Comparison of ENCODE assay signal across 15 mouse cellular contexts in the genomic region with DNA sequence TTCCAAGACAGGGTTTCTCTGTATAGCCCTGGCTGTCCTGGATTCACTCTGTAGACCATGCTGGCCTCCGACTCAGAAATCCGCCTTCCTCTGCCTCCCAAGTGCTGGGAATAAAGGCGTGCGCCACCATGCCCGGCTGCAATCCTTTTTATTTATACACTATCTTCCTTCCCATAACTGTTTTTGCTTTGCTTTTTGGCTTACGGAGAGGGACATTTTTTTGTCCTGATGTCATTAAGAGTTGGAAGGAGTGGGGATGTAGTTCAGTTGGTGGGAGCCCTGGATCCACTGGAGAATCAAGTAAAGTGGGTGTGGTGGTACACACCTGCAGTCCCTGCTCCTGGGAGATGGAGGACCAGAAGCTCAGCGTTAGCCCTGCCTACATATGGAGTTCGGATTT. TPM values are rescaled to one million over a fixed set of nuclear protein-coding genes. Genes with fewer than 3 reads are reported as not detected.
DNase-seq lines count a peak whose midpoint lies in the region; ATAC-seq and TF ChIP-seq lines count a peak whose summit lies in the region.
"Had no signal": no experiment of that assay in that cellular context is flagged by ENCODE, and none has a peak within 500 bp of the region (broad histone marks: within the 10 kb centered on the region; RNA-seq: fewer than 3 reads in every experiment).

No protein-coding gene starts in this region.

- peak; percentile 23 for DNase-seq in gastrocnemius, adult 2 months
- DNase-seq in gastrocnemius, postnatal 4 days (ENCODE audit: low spot score in 2 of 2) = no peak
- no peak for DNase-seq in liver, adult 2 months (ENCODE audit: extremely low read depth, low read depth, low spot score)
- no peak for DNase-seq in liver, embryonic 11.5 days (ENCODE audit: low spot score)
- DNase-seq in limb, embryonic 10.5 days (ENCODE audit: low spot score) = no peak
- DNase-seq: cerebellum, postnatal 10 days; layer of hippocampus, adult 9-11 months; thymus, postnatal 14 days had no signal

- H3K9me3 ChIP-seq in liver, embryonic 11.5 days (ENCODE audit: control insufficient read depth, low read length) = no peaks in the 10 kb centered on the region
- H3K9me3 ChIP-seq in limb, embryonic 10.5 days (replicated peaks) = no peaks in the 10 kb centered on the region
- no peaks in the 10 kb centered on the region; the same call in 1 of the 2 replicates for H3K9me3 ChIP-seq in midbrain, embryonic 16.5 days (replicated peaks; ENCODE audit: control insufficient read depth, low read length, poor library complexity, severe bottlenecking)
- H3K9me3 ChIP-seq: embryonic facial prominence, embryonic 12.5 days had no signal

- peaks cover 30% of the 10 kb centered on the region; the same call in 1 of the 2 replicates for H3K79me2 ChIP-seq in liver, adult 2 months (ENCODE audit: control insufficient read depth, insufficient read depth, low read length)

- H3K36me3 ChIP-seq in liver, adult 2 months (ENCODE audit: control insufficient read depth, insufficient read depth, low read length) = no peaks in the 10 kb centered on the region
- H3K36me3 ChIP-seq in liver, embryonic 11.5 days (ENCODE audit: control insufficient read depth, insufficient read depth, low read length) = no peaks in the 10 kb centered on the region
- H3K36me3 ChIP-seq in limb, embryonic 10.5 days = peaks cover 17% of the 10 kb centered on the region
- no peaks in the 10 kb centered on the region for H3K36me3 ChIP-seq in midbrain, embryonic 16.5 days (ENCODE audit: control insufficient read depth, insufficient read depth, low read length)
- H3K36me3 ChIP-seq: embryonic facial prominence, embryonic 12.5 days; midbrain, embryonic 15.5 days had no signal

- no peak for ATAC-seq in liver, embryonic 11.5 days (replicated peaks; ENCODE audit: low FRiP score)
- no peak for ATAC-seq in erythroid progenitor cell, adult 5-6 weeks (replicated peaks; ENCODE audit: low FRiP score, poor library complexity, severe bottlenecking)
- ATAC-seq in midbrain, embryonic 16.5 days = no peak
- ATAC-seq: activated CD4-positive, CD25-positive, alpha-beta regulatory T cell, adult 4 months; intestine, embryonic 16.5 days; midbrain, embryonic 15.5 days had no signal

- no peak overlapping the region for H3K4me2 ChIP-seq in liver, embryonic 11.5 days
- no peak overlapping the region for H3K4me2 ChIP-seq in midbrain, embryonic 16.5 days (ENCODE audit: low read length)
- H3K4me2 ChIP-seq: embryonic facial prominence, embryonic 12.5 days; midbrain, embryonic 15.5 days had no signal

- peak overlapping the region; percentile 92 for H3K27ac ChIP-seq in gastrocnemius, adult 2 months
- H3K27ac ChIP-seq in liver, adult 2 months (replicated peaks; ENCODE audit: insufficient read depth, low read depth, low read length) = peak overlapping the region; percentile 79; the same call in 1 of the 2 replicates
- H3K27ac ChIP-seq in liver, embryonic 11.5 days (ENCODE audit: low read depth, low read length) = no peak overlapping the region
- peak overlapping the region; percentile 83 for H3K27ac ChIP-seq in brown adipose tissue, adult 24 weeks (replicated peaks; ENCODE audit: low read depth, low read length)
- H3K27ac ChIP-seq in limb, embryonic 10.5 days = peak overlapping the region; percentile 16; the same call in 1 of the 2 replicates
- no peak overlapping the region for H3K27ac ChIP-seq in midbrain, embryonic 16.5 days (ENCODE audit: low read length)
- H3K27ac ChIP-seq: midbrain, embryonic 15.5 days had no signal

- TF ChIP-seq POLR2A in liver, adult 2 months (IDR thresholded peaks at IDR 0.05; ENCODE audit: extremely low read depth, insufficient read depth, low read length) = no peak

- no peak for TF ChIP-seq CTCF in gastrocnemius, adult 2 months (IDR thresholded peaks at IDR 0.05)
- no peak for TF ChIP-seq CTCF in liver, adult 2 months (IDR thresholded peaks at IDR 0.05; ENCODE audit: low read depth, low read length)

- peaks cover 28% of the 10 kb centered on the region for H3K4me1 ChIP-seq in liver, adult 2 months (ENCODE audit: control insufficient read depth, insufficient read depth, low read length)
- 0 out of 2 replicates have a peak, but pooled peaks cover 5% of the 10 kb centered on the region for H3K4me1 ChIP-seq in liver, embryonic 11.5 days (replicated peaks; ENCODE audit: control insufficient read depth, insufficient read depth, low read length)
- peaks cover 33% of the 10 kb centered on the region for H3K4me1 ChIP-seq in brown adipose tissue, adult 24 weeks (ENCODE audit: control insufficient read depth, insufficient read depth, insufficient read length, low read length)
- H3K4me1 ChIP-seq in limb, embryonic 10.5 days = peaks cover 53% of the 10 kb centered on the region
- peaks cover 11% of the 10 kb centered on the region for H3K4me1 ChIP-seq in midbrain, embryonic 16.5 days (ENCODE audit: control insufficient read depth, insufficient read depth, low read length)

- intact Hi-C loops in gastrocnemius, adult 2 months (cut with DNase I) = no loop called here

- H3K27me3 ChIP-seq in liver, adult 2 months (ENCODE audit: control insufficient read depth, insufficient read depth, low read length) = no peaks in the 10 kb centered on the region
- no peaks in the 10 kb centered on the region for H3K27me3 ChIP-seq in liver, embryonic 11.5 days (replicated peaks; ENCODE audit: control insufficient read depth, insufficient read depth, low read length)
- H3K27me3 ChIP-seq in limb, embryonic 10.5 days (ENCODE audit: low read depth, poor library complexity, severe bottlenecking) = no peaks in the 10 kb centered on the region
- no peaks in the 10 kb centered on the region for H3K27me3 ChIP-seq in midbrain, embryonic 16.5 days (ENCODE audit: control insufficient read depth, insufficient read depth, low read depth, low read length)
- H3K27me3 ChIP-seq: embryonic facial prominence, embryonic 12.5 days; midbrain, embryonic 15.5 days had no signal

- WGBS in liver, adult 2 months = 75% methylated on average over 8 of the region's 8 CpGs
- 81% methylated on average over 8 of the region's 8 CpGs for WGBS in liver, embryonic 11.5 days
- WGBS in limb, embryonic 10.5 days = 86% methylated on average over 8 of the region's 8 CpGs
- WGBS in midbrain, embryonic 16.5 days = 79% methylated on average over 8 of the region's 8 CpGs

- no peak overlapping the region for H3K9ac ChIP-seq in liver, adult 2 months (ENCODE audit: low read depth, low read length)
- H3K9ac ChIP-seq in liver, embryonic 11.5 days (ENCODE audit: low read depth, low read length) = no peak overlapping the region
- no peak overlapping the region for H3K9ac ChIP-seq in midbrain, embryonic 16.5 days (ENCODE audit: low read depth, low read length)
- H3K9ac ChIP-seq: embryonic facial prominence, embryonic 12.5 days; midbrain, embryonic 15.5 days had no signal

- peak overlapping the region; percentile 59 for H3K4me3 ChIP-seq in gastrocnemius, adult 2 months
- no peak overlapping the region for H3K4me3 ChIP-seq in liver, adult 2 months (ENCODE audit: insufficient read depth, low read depth, low read length)
- no peak overlapping the region for H3K4me3 ChIP-seq in liver, embryonic 11.5 days (ENCODE audit: low read depth, low read length)
- H3K4me3 ChIP-seq in brown adipose tissue, adult 24 weeks (ENCODE audit: insufficient read depth, low read depth, low read length) = no peak overlapping the region
- H3K4me3 ChIP-seq in limb, embryonic 10.5 days = no peak overlapping the region
- H3K4me3 ChIP-seq in midbrain, embryonic 16.5 days (ENCODE audit: low read depth, low read length) = no peak overlapping the region
- H3K4me3 ChIP-seq: embryonic facial prominence, embryonic 12.5 days; midbrain, embryonic 15.5 days had no signal

RNA-seq across cellular contexts. Expression of a gene that starts 6.7 kb away (rescaled TPM):
- total RNA-seq in gastrocnemius, adult 2 months (2021) = 1 to 10 TPM; 8.0 TPM
- total RNA-seq in gastrocnemius, postnatal 4 days (2021) = 10 to 100 TPM; 12.4 to 14.0 TPM
- total RNA-seq in liver, adult 2 months (2014; rRNA removed) = 10.7 and 11.5 TPM in 2 replicates
- polyA plus RNA-seq in liver, adult 2 months (2012; rRNA removed) = 4.8 and 6.1 TPM in 2 replicates
- polyA plus RNA-seq in liver, embryonic 11.5 days (2014; fragmentation: Nextera tagmentation; extraction: Ambion mirVana) = 6.0 and 6.7 TPM in 2 replicates
- polyA plus RNA-seq in brown adipose tissue, adult 24 weeks (2012; ENCODE audit: insufficient read depth, insufficient read length, missing spikeins) = 8.7 and 9.6 TPM in 2 replicates
- polyA plus RNA-seq in limb, embryonic 10.5 days (2016; fragmentation: Nextera tagmentation; extraction: Ambion mirVana) = 11.9 and 12.7 TPM in 2 replicates
- 5.4 and 5.9 TPM in 2 replicates for total RNA-seq in erythroid progenitor cell, adult 5-6 weeks (2015; ENCODE audit: low replicate concordance)
- total RNA-seq in erythroid progenitor cell, adult 5-6 weeks (2017; ENCODE audit: low replicate concordance) = 3.3 and 4.9 TPM in 2 replicates
- polyA plus RNA-seq in midbrain, embryonic 16.5 days (2015; fragmentation: Nextera tagmentation; extraction: Ambion mirVana) = 8.4 and 8.8 TPM in 2 replicates

Comparison
In these comparisons a context has a peak if more than half of its experiments do, and no peak if none do; other contexts are left out.
1. H3K27ac ChIP-seq: peak in gastrocnemius, adult 2 months (single experiment), liver, adult 2 months (single experiment), brown adipose tissue, adult 24 weeks (single experiment) and limb, embryonic 10.5 days (single experiment); none in liver, embryonic 11.5 days (single experiment) and midbrain, embryonic 16.5 days (single experiment).